Mouse (Mus musculus) MEL (cell line): Measurements from ENCODE around the gene Plpp6. TPM values are rescaled to one million over a fixed set of nuclear protein-coding genes. Genes with fewer than 3 reads are reported as not detected.
"Not testable (repeated sequence)": the region's sequence is repeated elsewhere in the genome, so short reads cannot be mapped to it uniquely, and the experiment has no call there.

Experiments used
- DNase-seq: peaks from one replicate; pipeline ENCODE4 v3.0.0; 2011; ENCODE audit warnings: low read depth, low spot score
- H3K27ac ChIP-seq: 2 replicates; pipeline ENCODE4 v1.5.1; 2012; ENCODE audit warnings: low read depth, mild to moderate bottlenecking, control low read depth, low read length, moderate library complexity; ENCODE audit not compliant: control insufficient read depth
- H3K27me3 ChIP-seq, 2 experiments: fragments of 150-350 bp in 1 of 2; sonication (generic) in 1 of 2; 2 replicates each; pipeline ENCODE4 v1.6.1; 2012; ENCODE audit warnings: low read length in 2 of 2, mild to moderate bottlenecking in 2 of 2, improper control_type of control experiment in 1 of 2, moderate library complexity in 1 of 2; ENCODE audit not compliant: insufficient read depth in 2 of 2, control insufficient read depth in 1 of 2
- H3K36me3 ChIP-seq, 2 experiments: 2 replicates each; pipeline ENCODE4 v1.6.1; 2012 to 2014; ENCODE audit warnings: low read length in 2 of 2, improper control_type of control experiment in 1 of 2, inconsistent platforms in 1 of 2, mild to moderate bottlenecking in 1 of 2; ENCODE audit not compliant: insufficient read depth in 2 of 2, control insufficient read depth in 1 of 2
- H3K4me1 ChIP-seq, 2 experiments: fragments of 150-350 bp in 1 of 2; sonication (generic) in 1 of 2; 2 replicates each; pipeline ENCODE4 v1.6.1; 2012; ENCODE audit warnings: low read length in 2 of 2, improper control_type of control experiment in 1 of 2, mild to moderate bottlenecking in 1 of 2; ENCODE audit not compliant: insufficient read depth in 2 of 2, control insufficient read depth in 1 of 2
- H3K4me3 ChIP-seq, 2 experiments: fragments of 150-350 bp in 1 of 2; sonication (generic) in 1 of 2; 2 replicates each; pipeline ENCODE4 v1.5.1; 2012; ENCODE audit warnings: low read depth in 2 of 2, low read length in 2 of 2, mild to moderate bottlenecking in 2 of 2, moderate library complexity in 2 of 2, control low read depth in 1 of 2, improper control_type of control experiment in 1 of 2; ENCODE audit not compliant: control insufficient read depth in 1 of 2, insufficient read depth in 1 of 2
- H3K79me2 ChIP-seq: 2 replicates; pipeline ENCODE4 v1.6.1; 2012; ENCODE audit warnings: mild to moderate bottlenecking, low read length, moderate library complexity; ENCODE audit not compliant: control insufficient read depth, poor library complexity, insufficient read depth
- H3K9ac ChIP-seq: 2 replicates; pipeline ENCODE4 v1.6.1; 2012; ENCODE audit warnings: low read depth, mild to moderate bottlenecking, control low read depth, low read length, moderate library complexity; ENCODE audit not compliant: control insufficient read depth, poor library complexity, severe bottlenecking
- H3K9me3 ChIP-seq: fragments of 150-350 bp; sonication (generic); replicated peaks from 2 replicates; pipeline ENCODE4 v1.6.1; 2012; ENCODE audit warnings: mild to moderate bottlenecking, low read length, improper control_type of control experiment, moderate library complexity; ENCODE audit not compliant: insufficient read depth
- BHLHE40 ChIP-seq: IDR thresholded peaks from 2 replicates; pipeline ENCODE4 v1.6.1; 2012; ENCODE audit warnings: low read depth, mild to moderate bottlenecking, inconsistent platforms, low read length, improper control_type of control experiment, borderline replicate concordance
- CTCF ChIP-seq, 3 experiments: IDR thresholded peaks in 2 of 3; conservative IDR thresholded peaks in 1 of 3; 2 replicates each; pipeline ENCODE4 v1.5.1; 2011 to 2012; ENCODE audit warnings: low read length in 3 of 3, low read depth in 2 of 3, mild to moderate bottlenecking in 2 of 3, improper control_type of control experiment in 1 of 3, inconsistent platforms in 1 of 3, mixed read lengths in 1 of 3, moderate library complexity in 1 of 3; ENCODE audit not compliant: control insufficient read depth in 1 of 3, insufficient read depth in 1 of 3, poor library complexity in 1 of 3, severe bottlenecking in 1 of 3
- E2F4 ChIP-seq: IDR thresholded peaks from 2 replicates; pipeline ENCODE4 v1.6.1; 2011; ENCODE audit warnings: low read depth, low read length, improper control_type of control experiment, borderline replicate concordance
- ELF1 ChIP-seq: IDR thresholded peaks from 2 replicates; pipeline ENCODE4 v1.6.1; 2014; ENCODE audit warnings: low read depth, mild to moderate bottlenecking, inconsistent platforms, low read length, improper control_type of control experiment, moderate library complexity
- EP300 ChIP-seq, 2 experiments: IDR thresholded peaks; 2 replicates each; pipeline ENCODE4 v1.6.1; 2011; ENCODE audit warnings: improper control_type of control experiment in 2 of 2, low read length in 2 of 2, low read depth in 1 of 2, mild to moderate bottlenecking in 1 of 2
- GABPA ChIP-seq: IDR thresholded peaks from 2 replicates; pipeline ENCODE4 v1.6.1; 2012; ENCODE audit warnings: low read depth, mild to moderate bottlenecking, inconsistent platforms, low read length, improper control_type of control experiment, moderate library complexity
- HCFC1 ChIP-seq: IDR thresholded peaks from 2 replicates; pipeline ENCODE4 v1.6.1; 2012; ENCODE audit warnings: low read depth, mild to moderate bottlenecking, inconsistent platforms, low read length, improper control_type of control experiment, moderate library complexity
- MAZ ChIP-seq: IDR thresholded peaks from 2 replicates; pipeline ENCODE4 v1.6.1; 2012; ENCODE audit warnings: low read depth, mild to moderate bottlenecking, inconsistent platforms, low read length, improper control_type of control experiment
- MXI1 ChIP-seq: IDR thresholded peaks from 2 replicates; pipeline ENCODE4 v1.6.1; 2011; ENCODE audit warnings: mild to moderate bottlenecking, low read depth, low read length, improper control_type of control experiment
- MYB ChIP-seq: IDR thresholded peaks from 2 replicates; pipeline ENCODE4 v1.6.1; 2011; ENCODE audit warnings: mild to moderate bottlenecking, low read depth, low read length, improper control_type of control experiment
- MYC ChIP-seq: IDR thresholded peaks from 2 replicates; pipeline ENCODE4 v1.6.1; 2011; ENCODE audit warnings: low read depth, mild to moderate bottlenecking, low read length, improper control_type of control experiment, moderate library complexity
- NRF1 ChIP-seq: IDR thresholded peaks from 2 replicates; pipeline ENCODE4 v1.6.1; 2014; ENCODE audit warnings: low read depth, mild to moderate bottlenecking, inconsistent platforms, low read length, improper control_type of control experiment, moderate library complexity; ENCODE audit not compliant: poor library complexity, insufficient read depth, severe bottlenecking
- RCOR1 ChIP-seq: IDR thresholded peaks from 2 replicates; pipeline ENCODE4 v1.6.1; 2012; ENCODE audit warnings: low read depth, mild to moderate bottlenecking, inconsistent platforms, low read length, improper control_type of control experiment
- UBTF ChIP-seq: IDR thresholded peaks from 2 replicates; pipeline ENCODE4 v1.6.1; 2012; ENCODE audit warnings: low read depth, mild to moderate bottlenecking, inconsistent platforms, low read length, improper control_type of control experiment, moderate library complexity, borderline replicate concordance; ENCODE audit not compliant: insufficient read depth
- USF2 ChIP-seq, 2 experiments: IDR thresholded peaks; 2 replicates each; pipeline ENCODE4 v1.6.1; 2011 to 2012; ENCODE audit warnings: improper control_type of control experiment in 2 of 2, low read length in 2 of 2, borderline replicate concordance in 1 of 2, inconsistent platforms in 1 of 2, low read depth in 1 of 2, mild to moderate bottlenecking in 1 of 2; ENCODE audit not compliant: insufficient read depth in 1 of 2
- ZC3H11A ChIP-seq: IDR thresholded peaks from 2 replicates; pipeline ENCODE4 v1.6.1; 2012; ENCODE audit warnings: low read depth, mild to moderate bottlenecking, inconsistent platforms, low read length, improper control_type of control experiment
- ZKSCAN1 ChIP-seq: IDR thresholded peaks from 2 replicates; pipeline ENCODE4 v1.6.1; 2012; ENCODE audit warnings: low read depth, mild to moderate bottlenecking, inconsistent platforms, low read length, improper control_type of control experiment, moderate library complexity
- ZMIZ1 ChIP-seq: IDR thresholded peaks from 2 replicates; pipeline ENCODE4 v1.6.1; 2012; ENCODE audit warnings: low read depth, mild to moderate bottlenecking, inconsistent platforms, low read length, improper control_type of control experiment, moderate library complexity
- polyA plus RNA-seq, 2 experiments: library from polyadenylated mRNA; stranded (reverse) in 1 of 2; unstranded in 1 of 2; fragments of >175 nt in 1 of 2; fragments of >200 nt in 1 of 2; gene quantifications; 2 replicates each; pipeline versions ENCODE4 v1.2.1 to v1.2.4; 2012; ENCODE audit warnings: low replicate concordance in 2 of 2, low read depth in 1 of 2; ENCODE audit not compliant: insufficient read length in 2 of 2, insufficient read depth in 1 of 2, missing spikeins in 1 of 2
- total RNA-seq: library from RNA; depleted of rRNA; stranded (reverse); fragments of 300-350 nt; gene quantifications from 2 replicates; pipeline ENCODE4 v1.2.3, GENCODE M21; 2012

Gene Plpp6
- total and polyA plus RNA-seq, 3 experiments = 0.08 to 1.9 TPM; not detected in 1

DNA sequence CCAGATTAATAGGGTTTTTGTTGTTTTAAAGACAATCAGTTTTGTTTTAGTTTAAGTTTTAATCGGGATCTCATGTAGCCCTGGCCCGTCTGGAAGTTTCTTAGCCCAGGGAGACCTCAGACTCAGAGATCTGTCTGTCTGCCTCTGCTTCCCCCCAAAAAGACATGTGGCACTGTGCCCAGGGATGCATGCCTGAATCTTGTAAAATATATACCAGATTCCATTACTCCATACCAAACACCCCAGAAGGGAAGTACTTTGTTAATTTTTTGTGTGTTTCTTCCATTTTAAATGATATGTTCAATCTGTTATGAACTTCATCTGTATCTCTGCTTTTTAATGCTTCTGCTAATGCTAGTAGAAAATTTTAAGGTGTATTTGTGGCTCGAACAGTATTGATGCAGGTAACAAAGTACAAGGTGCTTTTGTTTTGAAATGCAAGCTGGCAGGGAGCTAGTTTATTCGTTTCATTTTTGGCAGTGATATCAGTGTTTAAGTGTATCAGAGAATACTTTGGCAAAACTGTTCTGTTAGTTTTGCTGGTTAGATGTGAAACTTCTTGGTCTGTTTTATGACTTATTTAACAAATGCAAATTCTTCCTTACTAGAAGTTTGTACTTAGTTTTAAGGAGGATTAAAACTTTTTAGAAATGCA is 34.4 kb downstream of the Plpp6 start:
- TF ChIP-seq ZKSCAN1 = no peak
- no peak for TF ChIP-seq MYB
- no peak for TF ChIP-seq BHLHE40
- no peaks in the 10 kb centered on the region for H3K9me3 ChIP-seq
- no peak for DNase-seq
- H3K36me3 ChIP-seq = peaks cover 0 to 23% of the 10 kb centered on the region in 2 experiments; a peak in 3 of 4 replicates
- no peak overlapping the region for H3K27ac ChIP-seq
- no peak overlapping the region for H3K9ac ChIP-seq
- H3K27me3 ChIP-seq = no peaks in the 10 kb centered on the region
- H3K4me3 ChIP-seq = no peak overlapping the region
- peaks cover 9% of the 10 kb centered on the region for H3K79me2 ChIP-seq
- no peaks in the 10 kb centered on the region for H3K4me1 ChIP-seq

- not testable (repeated sequence) for DNase-seq, H3K9ac ChIP-seq, H3K9me3 ChIP-seq, H3K79me2 ChIP-seq, H3K4me1 ChIP-seq, H3K27me3 ChIP-seq, H3K27ac ChIP-seq, H3K4me3 ChIP-seq
- peaks cover 0 to 29% of the 10 kb centered on the region in 2 experiments for H3K36me3 ChIP-seq
These were observed 36.6 kb downstream of the Plpp6 start for GRCm38 (mm10) chr19:29000321-29000720.

DNA sequence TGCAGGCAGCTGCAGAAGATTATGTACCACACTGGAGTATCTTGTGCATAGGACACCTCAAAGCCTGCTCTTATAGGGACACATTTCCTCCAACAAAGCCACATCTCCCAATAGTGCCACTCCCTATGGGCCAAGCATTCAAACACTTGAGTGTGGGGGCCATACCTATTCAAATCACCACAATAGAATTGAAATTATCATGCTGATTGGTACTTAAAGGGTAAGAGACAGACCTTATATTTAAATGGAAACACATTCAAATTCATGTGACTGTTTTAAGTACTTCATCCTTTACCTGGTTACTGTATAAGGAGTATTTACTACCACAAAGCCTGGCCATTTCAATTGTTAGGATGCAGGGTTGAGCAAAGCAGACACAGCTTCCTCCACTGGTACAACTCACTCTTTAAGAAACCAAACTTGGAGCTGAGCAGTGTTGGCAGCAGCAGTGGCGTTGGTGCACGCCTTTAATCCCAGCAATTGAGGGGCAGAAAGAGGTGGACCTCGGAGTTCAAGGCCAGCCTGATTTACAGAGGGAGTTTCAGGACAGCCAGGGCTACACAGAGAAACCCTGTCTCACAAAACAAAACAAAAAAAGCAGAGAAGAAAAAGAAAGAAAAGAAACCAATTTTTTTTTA is 44.4 kb downstream of the Plpp6 start:
- no peaks in the 10 kb centered on the region for H3K9me3 ChIP-seq
- no peak overlapping the region for H3K27ac ChIP-seq
- peaks cover 3 to 49% of the 10 kb centered on the region in 2 experiments; a peak in 3 of 4 replicates for H3K36me3 ChIP-seq

More for the DNA sequence above, 44.4 kb downstream of the Plpp6 start:
- Histone ChIP-seq H3K9ac (no peak overlapping the region), H3K4me1 (no peaks in the 10 kb centered on the region), H3K4me3 (no peak overlapping the region), H3K27me3 (no peaks in the 10 kb centered on the region), H3K79me2 (peaks cover 2% of the 10 kb centered on the region; the same call in 1 of the 2 replicates)
- no peak for TF ChIP-seq UBTF
- TF ChIP-seq NRF1 = no peak
- TF ChIP-seq USF2 (IDR thresholded peaks at IDR 0.05; ENCODE audit: borderline replicate concordance in 1 of 2, insufficient read depth in 1 of 2, low read depth in 1 of 2, low read length in 2 of 2) = no peak
- TF ChIP-seq CTCF (IDR thresholded peaks at IDR 0.05 in 2 of 3, conservative IDR thresholded peaks at IDR 0.05 in 1 of 3; ENCODE audit: control insufficient read depth in 1 of 3, insufficient read depth in 1 of 3, low read depth in 2 of 3, low read length in 3 of 3, poor library complexity in 1 of 3, severe bottlenecking in 1 of 3) = no peak
- TF ChIP-seq MAZ = no peak
- TF ChIP-seq RCOR1 = no peak
- no peak for TF ChIP-seq MXI1
- no peak for TF ChIP-seq EP300 (IDR thresholded peaks at IDR 0.05; ENCODE audit: low read depth in 1 of 2, low read length in 2 of 2)
- no peak for TF ChIP-seq MYC
- no peak for TF ChIP-seq GABPA
- no peak for TF ChIP-seq HCFC1
- no peak for TF ChIP-seq ZMIZ1
- TF ChIP-seq ZC3H11A = no peak
- no peak for TF ChIP-seq ZKSCAN1
- TF ChIP-seq E2F4 = no peak
- TF ChIP-seq ELF1 = no peak
- DNase-seq = no peak
